Mouse (Mus musculus) heart, postnatal 0 days (tissue): ENCODE results near the gene Zranb3.

Experiments used
- CTCF ChIP-seq: IDR thresholded peaks from 2 replicates; pipeline ENCODE4 v1.5.1; 2016; ENCODE audit warnings: antibody characterized with exemption, control low read depth, low read depth
- EP300 ChIP-seq: IDR thresholded peaks from 2 replicates; pipeline ENCODE4 v1.6.1; 2016; ENCODE audit warnings: antibody characterized with exemption, low read depth

DNA sequence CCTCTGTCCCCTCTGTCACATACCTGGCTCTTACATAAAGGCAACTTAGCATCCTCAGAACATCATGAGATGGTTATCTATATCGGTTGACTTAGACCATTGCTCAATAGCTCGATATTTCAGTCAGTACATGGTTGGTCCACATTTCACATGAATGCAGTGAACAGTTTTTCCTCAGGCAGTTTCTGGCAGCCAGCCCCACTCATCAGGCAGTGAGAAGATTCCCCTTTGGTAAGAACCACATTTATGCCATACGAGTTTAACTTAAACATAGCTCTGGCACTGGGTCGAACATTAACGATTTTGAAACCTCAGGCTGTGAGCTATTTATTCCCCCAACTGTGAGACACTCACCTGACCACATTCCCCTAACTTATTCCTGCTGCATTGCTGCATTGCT, 154.1 kb downstream of the Zranb3 start:
- no peak for TF ChIP-seq CTCF
- no peak for TF ChIP-seq EP300
